Mouse (Mus musculus): ENCODE data around the gene Thsd4. TPM values are rescaled to one million over a fixed set of nuclear protein-coding genes. Genes with fewer than 3 reads are reported as not detected.

The Thsd4 gene
- total RNA-seq, 2 experiments from 2014 or later = 10.1 to 12.4 TPM

DNA sequence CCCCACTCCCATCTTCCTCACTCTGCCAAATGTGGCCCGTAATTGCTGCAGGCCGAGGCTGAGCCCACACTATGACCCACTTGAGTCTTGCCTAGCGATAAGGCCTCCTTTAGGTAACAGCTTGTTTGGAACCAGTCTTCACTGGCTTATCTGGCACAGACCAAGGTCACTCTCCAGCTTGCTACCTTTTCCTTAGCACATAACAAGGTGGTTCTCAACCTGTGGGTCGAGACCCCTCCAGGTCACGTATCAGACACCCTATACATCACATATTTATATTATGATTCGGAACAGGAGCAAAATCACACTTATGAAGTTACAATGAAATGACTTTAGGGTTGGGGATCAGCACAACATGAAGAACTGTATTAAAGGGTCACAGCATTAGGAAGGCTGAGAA is 495.9 kb downstream of the Thsd4 start:
- no peak for DNase-seq
- intact Hi-C loops (cut with DNase I) = no loop called here

DNA sequence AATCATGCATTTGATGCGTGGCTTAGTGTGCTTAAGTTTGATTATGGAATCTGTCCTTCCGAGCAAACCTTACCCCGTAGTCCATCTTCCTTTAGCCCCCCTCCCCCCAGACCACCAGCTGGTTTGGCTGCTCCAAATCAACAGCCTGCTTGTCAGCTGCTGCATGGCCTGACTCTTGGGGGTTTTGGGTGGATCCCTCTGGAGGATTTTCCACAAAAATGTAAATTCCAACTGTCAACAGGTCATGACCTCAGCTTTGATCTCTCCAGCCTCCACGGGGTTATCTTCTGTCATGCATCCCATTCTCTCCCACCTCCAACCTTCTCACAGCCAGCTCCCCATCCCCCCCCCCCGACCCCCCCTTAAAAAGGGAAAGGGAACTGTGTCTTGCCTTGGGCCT is 496.9 kb downstream of the Thsd4 start:
- intact Hi-C loops (cut with DNase I) = no loop called here
- peak; percentile 22 for DNase-seq

DNA sequence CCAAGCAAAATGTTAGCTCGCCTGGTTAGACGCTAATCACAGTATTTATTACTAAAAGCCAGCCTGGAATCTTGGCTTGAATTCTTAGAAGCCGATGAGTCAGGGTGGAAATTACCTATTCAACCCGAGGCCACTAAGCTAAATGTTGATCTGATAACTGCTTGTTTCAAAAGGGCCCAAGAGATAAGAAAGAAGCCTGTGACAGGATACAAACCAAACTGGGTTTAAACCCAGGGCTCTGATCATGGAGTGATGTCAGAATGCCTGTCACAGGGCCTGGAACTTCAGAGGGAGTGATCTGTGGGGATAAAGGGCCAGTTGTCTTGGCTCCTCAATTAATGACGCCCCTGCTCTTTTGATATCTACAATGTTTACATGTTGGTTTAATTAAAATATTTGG is 497.3 kb downstream of the Thsd4 start:
- DNase-seq = no peak
- intact Hi-C loops (cut with DNase I) = no loop called here

DNA sequence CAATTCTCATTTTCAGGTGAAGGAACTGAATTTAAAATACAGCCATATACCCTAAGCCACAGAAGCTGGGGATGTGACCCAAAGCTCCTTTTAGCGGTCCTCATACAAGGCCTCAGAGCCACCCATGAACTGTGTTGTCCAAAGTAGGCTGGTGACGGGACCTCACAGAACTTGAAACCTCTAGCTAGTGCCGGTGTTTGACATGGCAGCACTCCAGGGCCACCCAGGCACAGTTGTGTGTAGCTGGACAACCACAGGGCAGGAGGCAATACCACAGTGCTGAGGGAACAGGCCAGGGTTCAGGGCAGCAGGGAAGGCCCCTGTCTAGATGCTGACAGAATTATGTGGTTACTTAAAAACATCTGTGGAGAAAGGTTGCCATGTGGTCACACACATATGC is 499.5 kb downstream of the Thsd4 start:
- DNase-seq = no peak
- intact Hi-C loops (cut with DNase I) = no loop called here

DNA sequence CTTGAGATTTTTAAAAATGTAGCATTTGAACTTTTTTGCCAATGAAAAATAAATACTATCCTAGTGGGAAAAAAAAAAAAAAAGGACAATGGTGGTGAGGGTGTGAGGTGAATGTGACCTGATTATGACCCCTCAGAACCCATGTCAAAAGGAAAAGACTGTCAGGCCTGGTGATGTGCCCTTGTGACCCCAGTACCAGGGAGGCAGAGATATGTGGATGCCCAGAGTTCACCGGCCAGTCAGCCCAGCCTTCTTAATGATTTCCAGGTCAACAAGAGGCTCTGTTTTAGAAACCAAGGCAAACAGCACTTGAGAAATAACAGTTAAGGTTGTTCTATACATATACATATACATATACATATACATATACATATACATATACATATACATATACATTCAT is 501.4 kb downstream of the Thsd4 start:
- intact Hi-C loops (cut with DNase I) = no loop called here
- DNase-seq = no peak

DNA sequence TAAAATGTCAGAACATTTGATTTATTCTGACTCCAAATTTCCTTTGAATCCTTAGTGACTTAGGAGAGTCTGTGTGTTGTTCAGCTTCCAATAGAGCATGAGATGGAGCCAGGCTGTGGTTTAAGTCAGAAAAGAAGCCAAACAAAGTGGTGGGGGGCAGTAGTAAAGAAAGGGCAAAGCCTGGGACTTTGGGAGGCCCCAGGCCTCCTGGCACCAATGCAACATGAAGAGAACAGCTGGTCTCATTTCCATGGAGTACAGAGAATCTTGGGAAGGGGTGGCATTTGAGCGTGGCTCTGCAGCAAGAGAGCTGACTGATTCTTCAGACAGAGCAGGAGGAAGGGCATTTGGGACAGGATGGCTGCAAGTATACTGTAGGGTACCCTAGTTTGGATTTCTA is 511.6 kb downstream of the Thsd4 start:
- DNase-seq = peak; percentile 25
- intact Hi-C loops (cut with DNase I) = no loop called here

DNA sequence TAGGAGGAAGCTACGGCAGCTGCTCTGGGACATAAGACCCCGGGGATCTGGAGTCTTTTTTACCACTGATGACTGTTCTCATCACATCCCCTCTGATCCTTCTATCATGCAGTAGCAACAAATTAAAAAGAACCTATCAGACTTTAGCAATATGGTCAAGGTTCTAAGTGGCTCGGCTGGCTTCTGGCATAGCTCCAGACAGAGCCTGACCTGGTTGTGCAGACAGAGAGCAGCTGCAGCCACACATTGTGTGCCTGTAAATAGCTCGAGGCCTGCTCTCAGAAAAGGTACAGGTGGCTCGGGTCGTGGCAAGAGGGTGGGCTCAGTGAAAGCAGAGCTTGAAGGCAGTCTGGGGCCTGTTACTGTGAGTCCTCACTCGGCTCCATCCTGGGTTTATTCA is 512.9 kb downstream of the Thsd4 start:
- DNase-seq = peak; percentile 42
- intact Hi-C loops (cut with DNase I) = no loop called here

DNA sequence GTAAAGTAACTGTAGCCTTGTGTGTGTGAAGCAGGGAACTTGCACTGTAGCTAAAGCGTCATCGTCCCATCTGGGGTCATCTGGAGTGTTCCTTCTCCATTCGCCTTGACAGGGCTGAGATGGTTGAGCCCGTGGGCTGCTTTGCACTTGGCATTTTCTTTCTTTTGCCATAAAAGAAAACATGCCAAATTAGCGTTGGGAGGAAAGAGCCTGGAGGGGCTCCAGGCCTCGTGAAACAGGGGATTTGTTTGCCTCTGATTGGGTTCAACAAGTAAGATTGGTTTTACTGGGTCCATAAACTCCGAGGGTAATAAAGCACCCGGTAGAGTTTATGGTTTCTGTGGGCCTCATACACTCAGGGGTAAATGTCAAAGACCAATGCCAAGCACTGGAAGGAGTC is 519.5 kb downstream of the Thsd4 start:
- intact Hi-C loops (cut with DNase I) = no loop called here
- no peak for DNase-seq

DNA sequence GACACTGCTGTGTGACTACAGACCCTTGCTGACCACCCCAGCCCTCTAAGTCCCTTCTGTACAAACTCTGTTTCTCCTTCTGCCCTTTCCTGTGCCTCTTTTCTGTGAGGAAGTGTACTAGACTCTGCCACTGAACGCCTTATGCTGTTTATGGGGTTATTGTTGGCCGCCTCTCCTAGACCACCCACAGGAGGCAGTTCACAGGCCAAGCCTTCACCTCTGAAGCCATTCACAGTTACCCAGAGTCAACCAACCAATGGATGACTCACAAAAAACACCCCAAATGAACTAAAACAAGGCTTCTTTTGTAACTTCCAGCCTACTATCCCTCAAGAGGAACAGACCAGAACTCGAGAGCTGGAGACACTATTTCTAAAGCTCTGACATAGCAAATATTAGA is 520.4 kb downstream of the Thsd4 start:
- DNase-seq = no peak
- intact Hi-C loops (cut with DNase I) = no loop called here

DNA sequence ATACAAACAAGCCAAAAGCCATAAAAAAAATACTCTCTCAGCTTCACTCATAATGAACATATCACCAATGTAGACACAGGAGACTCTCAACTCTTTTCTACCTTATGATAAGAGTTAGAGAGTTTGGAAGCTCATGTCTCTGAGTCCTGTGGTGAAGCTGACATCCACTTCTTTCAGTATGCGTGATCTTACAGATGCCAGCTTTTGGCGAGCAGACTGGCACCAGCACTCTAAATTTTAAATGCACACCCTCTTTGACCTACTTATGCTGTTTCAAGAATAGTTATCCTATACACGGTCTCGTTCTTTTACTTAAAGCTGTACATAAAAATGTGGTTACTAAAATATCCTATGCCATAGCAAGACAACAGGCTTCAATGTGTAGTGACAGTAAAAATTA is 524.1 kb downstream of the Thsd4 start:
- intact Hi-C loops (cut with DNase I) = loop anchor here (10.0 kb wide), 1 partner anchor 167 kb away; no protein-coding TSS in a partner anchor

DNA sequence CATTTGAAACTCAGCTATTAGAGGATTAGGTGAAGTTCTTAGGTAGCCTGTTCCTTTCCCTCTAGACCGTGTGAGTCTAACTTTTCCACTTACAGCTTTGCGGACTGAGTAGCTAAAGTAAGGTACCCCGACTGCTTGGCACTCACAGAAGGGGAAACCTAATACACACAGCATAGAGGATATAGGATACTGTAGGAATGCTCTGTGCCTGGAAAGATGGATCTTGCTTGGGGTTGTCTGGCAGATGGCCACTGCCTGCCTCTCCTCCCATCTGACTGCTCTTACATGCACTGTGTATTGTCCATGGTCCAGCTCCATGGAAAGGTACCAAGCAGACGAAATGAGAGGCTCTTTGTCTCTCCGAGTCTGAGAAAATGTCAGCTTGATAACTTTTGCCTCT is 530.4 kb downstream of the Thsd4 start:
- intact Hi-C loops (cut with DNase I) = loop anchor here (10.0 kb wide), 1 partner anchor 173 kb away; no protein-coding TSS in a partner anchor

More for the DNA sequence above, 524.1 kb downstream of the Thsd4 start:
- DNase-seq = no peak

DNA sequence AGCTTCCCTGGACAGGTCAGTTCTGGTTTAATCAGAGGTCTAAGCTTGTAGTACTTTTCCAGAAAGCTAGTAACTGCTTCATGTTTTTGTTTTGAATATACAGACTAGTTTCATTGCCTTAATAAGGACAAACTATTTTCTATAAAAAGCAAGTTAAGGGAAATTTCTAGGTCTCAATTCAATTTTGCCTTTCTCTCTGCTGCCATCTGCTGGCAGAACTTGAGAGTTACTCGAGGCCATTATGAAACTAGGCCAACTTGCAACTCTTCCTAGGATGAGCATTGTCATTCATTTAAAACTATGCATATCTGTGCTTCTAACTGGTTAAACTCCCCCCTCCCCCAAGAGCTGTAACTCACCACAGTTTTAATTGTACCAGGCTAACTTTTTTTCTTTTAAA is 532.0 kb downstream of the Thsd4 start:
- intact Hi-C loops (cut with DNase I) = loop anchor here (10.0 kb wide), 1 partner anchor 175 kb away; no protein-coding TSS in a partner anchor
- peak; percentile 56 for DNase-seq

More for the DNA sequence above, 530.4 kb downstream of the Thsd4 start:
- DNase-seq = no peak

DNA sequence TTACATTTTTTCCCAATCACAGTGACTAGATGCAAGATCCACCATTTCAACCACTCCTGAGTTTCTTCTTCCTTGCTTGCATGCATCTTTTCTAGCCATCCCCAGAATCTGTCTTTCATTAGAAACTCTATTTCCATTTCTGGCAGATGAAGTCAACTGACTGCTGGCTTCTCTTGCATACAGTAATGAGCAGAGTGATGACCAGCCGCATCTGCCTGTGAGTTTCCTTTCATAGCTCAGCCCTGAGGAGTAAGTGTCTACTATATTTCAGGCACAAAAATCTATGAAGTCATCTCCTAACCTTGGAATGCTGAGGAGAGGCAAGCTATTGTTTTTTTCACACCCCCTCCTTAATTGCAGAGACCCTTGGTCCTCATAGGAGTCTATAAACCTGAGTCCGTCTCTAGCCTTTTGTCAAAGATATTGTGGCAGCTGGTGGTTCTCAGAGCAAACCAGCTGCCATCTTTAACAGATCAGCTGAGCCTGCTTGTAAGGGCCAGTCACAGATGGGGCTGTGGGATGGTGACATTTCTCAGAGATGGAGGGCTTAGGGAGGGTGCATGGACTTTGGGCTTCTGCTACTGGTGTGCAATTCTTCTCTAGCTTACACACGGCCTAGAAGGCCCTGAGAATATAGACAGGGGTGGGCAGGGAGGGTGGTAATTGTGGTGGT is 535.8 kb downstream of the Thsd4 start:
- DNase-seq = no peak
- intact Hi-C loops (cut with DNase I) = no loop called here

DNA sequence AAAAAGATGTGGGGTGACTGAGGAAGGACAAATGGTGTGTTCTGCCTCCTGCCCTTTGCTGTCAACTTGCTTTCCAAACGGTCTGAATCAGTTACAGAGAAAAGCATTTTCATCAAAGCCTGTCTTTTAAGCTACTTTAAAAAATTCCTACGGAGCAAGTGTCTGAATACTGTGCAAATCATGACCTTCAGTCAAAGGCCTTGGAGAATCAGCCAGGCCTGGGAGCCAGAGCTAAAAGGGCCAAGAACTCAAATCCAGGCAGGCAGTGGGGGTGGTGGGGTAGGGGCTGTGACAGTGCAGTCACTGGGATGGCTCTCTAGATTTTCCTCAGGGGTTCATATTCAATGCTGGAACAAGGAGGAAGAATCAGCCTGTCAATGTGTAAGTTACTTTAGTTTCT is 540.7 kb downstream of the Thsd4 start:
- no peak for DNase-seq
- intact Hi-C loops (cut with DNase I) = no loop called here

DNA sequence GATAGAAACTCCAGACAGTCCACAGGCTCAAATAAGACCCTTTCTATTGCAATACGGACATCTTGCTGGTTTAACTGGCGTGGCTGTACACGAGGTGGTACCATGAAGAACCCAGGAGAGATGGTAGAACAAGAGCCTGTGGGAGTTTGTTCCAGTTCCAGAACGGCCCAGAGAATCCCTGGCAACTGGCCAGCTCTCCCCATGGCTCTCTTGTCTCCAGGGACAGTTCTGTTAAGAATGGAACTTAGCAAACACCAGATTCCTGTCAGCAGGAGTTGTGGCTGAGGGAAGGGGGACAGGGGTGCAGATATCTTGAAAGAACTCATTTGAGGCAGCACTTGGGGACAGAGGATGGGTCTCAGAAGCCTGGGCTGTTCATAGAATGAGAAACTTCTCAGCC is 550.6 kb downstream of the Thsd4 start:
- intact Hi-C loops (cut with DNase I) = loop anchor here (5.0 kb wide), 1 partner anchor 266 kb away; no protein-coding TSS in a partner anchor
- no peak for DNase-seq

DNA sequence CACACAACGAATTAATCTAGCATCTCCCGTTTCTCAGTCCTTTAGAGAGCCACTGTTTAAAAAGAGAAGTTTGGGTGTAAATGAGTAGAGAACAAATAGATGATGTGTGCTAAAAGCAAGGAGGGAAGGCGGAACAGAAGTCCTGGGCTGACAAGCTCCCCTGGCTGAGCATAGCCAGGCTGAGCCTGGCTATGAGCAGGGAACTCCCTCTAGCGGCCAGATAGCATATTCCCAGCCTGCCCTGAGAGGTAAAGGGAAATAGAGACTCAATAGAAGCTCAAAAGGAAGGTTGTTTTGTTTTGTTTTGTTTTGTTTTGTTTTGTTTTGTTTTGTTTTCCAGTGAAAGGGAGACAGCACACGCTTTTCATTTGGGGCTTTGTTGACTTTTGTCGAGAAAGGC is 552.5 kb downstream of the Thsd4 start:
- DNase-seq = peak; percentile 64
- intact Hi-C loops (cut with DNase I) = loop anchor here (10.0 kb wide), 1 partner anchor 195 kb away; no protein-coding TSS in a partner anchor

DNA sequence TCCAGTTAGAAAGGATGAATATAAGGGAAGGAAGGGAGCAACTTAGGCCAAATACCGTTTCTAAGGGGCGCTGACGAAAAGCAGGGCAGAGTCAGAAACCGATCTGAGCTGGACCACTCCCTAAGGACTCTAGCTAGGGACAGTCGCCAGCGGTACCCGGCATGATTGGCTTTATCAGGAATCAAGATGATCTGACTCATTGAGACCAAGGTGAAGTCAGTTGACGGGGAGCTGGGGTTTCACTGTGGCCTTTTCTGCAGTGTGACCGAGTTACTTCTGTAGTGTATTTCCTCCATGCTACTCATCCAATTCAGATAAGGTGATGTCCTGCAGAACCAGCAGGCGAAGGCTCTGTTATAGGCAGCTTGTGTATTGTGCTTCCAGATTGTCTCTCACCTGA is 556.8 kb downstream of the Thsd4 start:
- no peak for DNase-seq
- intact Hi-C loops (cut with DNase I) = loop anchor here (10.0 kb wide), 1 partner anchor 200 kb away; no protein-coding TSS in a partner anchor

DNA sequence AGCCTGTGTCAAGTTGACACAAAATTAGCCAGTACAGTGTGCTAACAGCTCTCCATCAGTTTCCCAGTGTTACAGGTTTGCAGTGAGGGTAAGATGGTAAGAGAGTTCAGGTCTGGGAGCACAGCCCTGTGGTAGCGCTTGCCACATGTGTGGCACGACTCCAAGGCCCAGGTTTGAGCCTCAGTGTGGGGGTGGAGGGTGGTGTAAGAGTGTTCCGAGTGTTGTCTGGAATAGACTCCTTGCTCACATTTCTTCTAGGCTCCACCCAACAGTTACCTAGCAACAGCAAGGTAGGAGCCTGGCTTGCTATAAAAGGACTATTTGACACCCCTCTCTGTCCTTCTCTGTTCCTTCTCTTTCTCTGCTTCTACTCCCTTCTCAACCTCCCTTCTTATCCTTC is 557.5 kb downstream of the Thsd4 start:
- intact Hi-C loops (cut with DNase I) = loop anchor here (10.0 kb wide), 1 partner anchor 200 kb away; no protein-coding TSS in a partner anchor
- no peak for DNase-seq

DNA sequence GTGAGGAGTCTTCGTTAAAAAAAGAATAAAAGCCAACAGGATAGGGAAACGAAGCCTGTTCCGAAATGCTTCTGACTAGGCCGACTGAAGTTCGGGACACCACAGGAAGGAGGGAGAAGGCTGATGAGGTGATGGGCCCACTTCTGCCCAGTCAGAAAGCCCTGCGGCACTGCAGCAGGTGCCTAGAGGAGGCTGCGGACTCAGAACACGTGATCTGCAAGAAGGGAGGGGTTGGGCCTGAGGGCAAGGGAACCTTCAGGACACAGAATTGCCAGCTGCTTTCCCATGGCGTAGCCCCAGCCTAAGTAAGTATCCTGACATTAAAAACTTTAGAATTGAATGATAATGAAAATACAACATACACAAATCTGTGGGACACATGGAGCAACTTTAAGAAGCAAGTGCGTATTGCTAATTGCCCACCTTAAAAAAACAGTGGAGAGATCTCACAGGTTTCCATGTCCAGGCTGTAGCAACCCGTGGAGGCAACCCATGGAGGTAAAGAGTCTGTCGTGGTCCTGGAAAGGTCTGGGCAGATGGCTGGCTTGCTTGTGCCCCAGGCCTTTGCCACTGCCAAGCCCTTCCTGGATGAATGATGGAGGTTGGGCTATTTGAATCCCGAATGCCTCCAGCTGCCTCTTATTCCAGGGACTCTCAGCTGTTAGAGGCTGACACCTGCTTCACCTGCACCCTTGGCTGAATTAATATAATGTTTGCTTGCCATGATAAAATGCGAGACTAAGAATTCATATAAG is 560.5 kb downstream of the Thsd4 start:
- peak; percentile 31 for DNase-seq
- intact Hi-C loops (cut with DNase I) = loop anchor here (10.0 kb wide), 1 partner anchor 203 kb away; no protein-coding TSS in a partner anchor

DNA sequence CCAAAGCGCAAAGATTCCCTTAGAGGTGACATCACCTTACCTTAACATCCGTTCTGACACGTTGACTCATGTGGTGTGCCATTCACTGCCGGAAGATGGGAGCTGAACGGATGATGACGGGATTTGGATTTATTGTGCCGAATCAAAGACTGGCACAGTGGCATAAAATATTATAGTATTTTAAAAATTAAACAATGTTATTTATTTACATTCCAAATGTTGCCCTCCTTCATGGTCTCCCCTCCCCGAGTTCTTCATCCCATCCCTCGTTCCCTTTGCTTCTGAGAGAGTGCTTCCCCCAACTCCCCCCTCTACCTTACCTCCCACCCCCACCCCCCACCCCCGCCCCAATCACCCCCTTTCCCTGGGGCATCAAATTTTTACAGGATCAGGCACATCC is 561.3 kb downstream of the Thsd4 start, which contains the start of gene Nr2e3:
Gene Nr2e3, minus strand, starts transcription at position 101 of the 400 bp plus-strand sequence.
- intact Hi-C loops (cut with DNase I) = loop anchor here (10.0 kb wide), 1 partner anchor 204 kb away; no protein-coding TSS in a partner anchor
- DNase-seq = no peak

DNA sequence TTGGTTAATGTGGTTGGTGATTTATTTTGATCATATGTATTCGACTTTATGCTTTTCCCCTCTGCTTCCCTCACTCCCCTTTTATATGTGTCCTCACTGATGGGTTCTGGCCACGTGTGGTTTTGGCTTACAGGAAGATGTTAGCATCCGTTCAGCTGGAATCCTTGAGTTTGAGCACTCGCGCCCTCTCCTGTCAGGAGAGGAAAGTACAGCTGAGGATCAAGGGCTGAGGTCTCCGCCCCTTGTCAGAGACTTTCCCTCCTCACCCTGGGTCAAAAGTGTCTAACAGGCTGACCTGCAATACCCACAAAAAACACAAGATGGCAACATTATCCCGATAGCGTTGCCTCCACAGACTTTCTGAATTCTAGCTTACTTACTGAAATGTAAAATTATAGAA is 562.6 kb downstream of the Thsd4 start:
- peak; percentile 87 for DNase-seq
- intact Hi-C loops (cut with DNase I) = loop anchor here (2.0 kb wide), 1 partner anchor 278 kb away; no protein-coding TSS in a partner anchor
